Mouse (Mus musculus): ENCODE measurements around the gene Rbm28. TPM values are rescaled to one million over a fixed set of nuclear protein-coding genes. Genes with fewer than 3 reads are reported as not detected.
A peak's percentile ranks its signal among the peaks of the same experiment; 100 is the strongest.

Rbm28 gene
- total RNA-seq (2015), result 29.2 and 29.6 TPM in 2 replicates
- 27.3 and 33.9 TPM in 2 replicates for total RNA-seq (2017)

GRCm38 (mm10) chr6:29164314-29165244 lies at the start of gene Rbm28:
Rbm28 (minus strand) TSS chr6:29165006.
- ATAC-seq (ENCODE audit: poor library complexity, severe bottlenecking), result peak; percentile 90

DNA sequence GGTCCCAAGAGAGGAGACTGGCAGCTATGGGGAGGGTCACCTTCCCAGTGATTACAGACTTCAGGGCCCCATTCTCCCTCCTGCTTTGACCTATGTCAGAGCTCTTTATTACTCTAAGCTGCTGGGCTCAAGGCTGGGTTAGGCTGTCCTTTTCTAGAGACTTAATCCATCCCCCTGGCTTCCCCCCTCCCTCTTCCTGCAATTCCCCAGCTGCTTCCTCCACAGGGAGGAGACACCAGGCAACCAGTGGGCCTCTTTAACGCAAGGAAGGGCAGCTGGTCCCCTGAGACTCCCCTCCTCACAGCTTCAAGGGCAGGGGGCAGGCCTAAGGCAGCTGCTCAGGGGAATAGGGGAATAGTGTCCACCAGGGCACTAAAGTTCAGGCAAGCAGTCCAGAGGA lies 49.4 kb upstream of the Rbm28 start:
- no peak for ATAC-seq (ENCODE audit: poor library complexity, severe bottlenecking)

DNA sequence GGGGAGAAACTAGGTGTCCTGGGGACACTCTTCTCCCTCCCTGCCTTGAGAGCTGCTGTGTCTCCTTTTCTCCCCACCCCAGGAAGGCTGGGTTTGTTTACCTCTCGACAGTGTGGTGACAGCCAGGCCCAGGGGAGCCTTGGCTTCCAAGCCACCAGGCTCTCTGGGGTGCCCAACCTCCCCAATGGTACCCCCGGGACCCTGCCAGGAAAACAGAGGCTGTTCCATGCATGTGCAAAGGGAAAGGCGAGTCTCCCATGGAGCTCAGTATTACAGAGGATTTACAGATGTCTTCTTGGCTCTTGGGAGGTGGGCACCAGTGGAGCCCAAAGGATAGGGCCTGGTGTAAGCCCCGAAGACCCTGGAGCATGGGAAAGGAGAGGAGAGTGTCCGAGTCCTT lies 48.6 kb upstream of the Rbm28 start:
- ATAC-seq (ENCODE audit: poor library complexity, severe bottlenecking), result no peak

DNA sequence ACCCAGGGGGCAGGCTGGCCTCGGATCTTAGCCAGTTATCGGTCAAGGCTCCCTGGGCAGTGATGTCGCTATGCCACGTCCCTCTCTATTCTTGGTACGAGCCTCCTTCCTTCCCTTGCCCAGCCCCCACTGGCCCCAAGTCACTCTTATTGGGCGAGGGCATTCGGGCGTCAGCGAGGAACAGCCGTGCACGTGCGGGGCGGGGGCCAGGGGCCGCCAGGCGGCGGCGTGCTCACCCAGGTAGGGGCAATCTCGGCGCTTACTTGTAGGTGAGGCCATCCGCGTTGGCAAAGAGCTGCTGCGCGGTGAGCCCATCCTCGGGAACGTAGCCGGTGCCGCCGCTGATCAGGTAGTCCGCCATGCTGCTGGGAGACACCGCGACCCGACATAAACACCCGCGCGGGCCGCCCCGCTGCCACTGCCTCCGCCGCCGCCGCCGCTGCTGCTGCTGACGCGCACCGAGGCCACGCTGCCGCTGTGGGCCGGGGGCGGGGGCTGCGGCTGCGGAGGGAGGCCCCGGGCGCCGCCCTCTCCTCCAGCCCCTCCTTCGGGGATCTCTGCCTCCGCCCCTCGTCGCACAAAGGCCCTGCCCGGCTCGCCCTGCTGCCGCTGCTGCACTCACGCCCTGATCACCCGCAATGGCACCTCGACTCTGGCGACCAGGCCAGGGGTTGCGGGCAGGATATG lies 47.1 kb upstream of the Rbm28 start:
- ATAC-seq (ENCODE audit: poor library complexity, severe bottlenecking), result peak; percentile 76

GRCm38 (mm10) chr6:29211146-29211545 lies 46.3 kb upstream of the Rbm28 start:
- no peak for ATAC-seq (ENCODE audit: poor library complexity, severe bottlenecking)

GRCm38 (mm10) chr6:29210231-29210936 lies 45.6 kb upstream of the Rbm28 start:
- no peak for ATAC-seq (ENCODE audit: poor library complexity, severe bottlenecking)

GRCm38 (mm10) chr6:29208178-29208577 lies 43.4 kb upstream of the Rbm28 start:
- no peak for ATAC-seq (ENCODE audit: poor library complexity, severe bottlenecking)

GRCm38 (mm10) chr6:29207017-29207416 lies 42.2 kb upstream of the Rbm28 start:
- no peak for ATAC-seq (ENCODE audit: poor library complexity, severe bottlenecking)

DNA sequence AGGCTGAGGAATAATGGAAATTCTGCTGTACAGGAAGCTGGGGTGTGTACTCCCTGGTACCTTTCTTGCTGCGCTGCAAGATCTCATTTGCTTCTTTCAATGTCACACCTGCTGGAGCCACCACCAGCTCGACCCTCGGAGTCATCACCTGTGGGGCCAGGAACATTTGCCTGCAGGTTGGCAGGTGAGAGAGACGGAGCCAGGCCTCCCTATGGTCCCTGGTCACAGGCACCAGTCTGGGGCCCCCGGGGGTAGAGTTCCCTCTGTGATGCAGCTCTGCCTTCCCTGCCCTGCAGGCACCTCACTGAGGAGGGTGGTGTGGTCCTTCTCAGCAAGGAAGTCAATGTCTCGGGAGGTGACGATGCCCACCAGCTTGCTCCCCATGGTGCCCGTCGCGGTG lies 41.2 kb upstream of the Rbm28 start:
- ATAC-seq (ENCODE audit: poor library complexity, severe bottlenecking), result no peak

DNA sequence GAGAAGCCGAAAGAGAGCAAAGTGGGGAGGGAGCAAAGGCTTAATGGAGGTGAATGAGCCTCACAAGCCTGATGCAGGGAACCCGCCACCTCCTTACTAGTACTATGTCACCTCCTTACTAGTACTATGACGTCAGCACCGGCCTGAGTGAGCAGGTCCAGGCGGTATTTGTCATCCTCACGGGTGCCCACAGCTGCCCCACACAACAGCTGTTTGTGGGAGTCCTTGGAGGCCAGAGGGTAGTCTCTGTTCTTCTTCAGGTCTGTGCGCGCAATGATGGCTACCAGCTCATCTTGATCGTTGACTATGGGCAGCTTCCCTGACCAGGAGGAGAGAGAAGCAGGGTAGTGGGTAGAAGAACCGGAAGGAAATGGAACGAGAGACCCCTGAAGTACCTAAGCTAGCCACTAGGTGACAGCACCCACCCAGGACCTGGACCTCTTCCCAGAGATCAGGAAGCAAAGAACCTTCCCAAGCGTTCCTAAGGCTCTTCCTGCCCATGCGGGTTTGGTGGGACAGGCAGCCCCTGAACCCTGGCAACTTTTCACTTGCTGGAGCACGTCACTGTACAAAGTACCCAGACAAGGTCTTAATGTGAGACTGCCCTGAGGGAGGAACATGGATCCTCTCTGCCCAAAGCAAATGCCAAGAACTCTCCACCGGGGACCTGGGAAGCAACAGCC lies 40.3 kb upstream of the Rbm28 start:
- ATAC-seq (ENCODE audit: poor library complexity, severe bottlenecking), result peak; percentile 62

DNA sequence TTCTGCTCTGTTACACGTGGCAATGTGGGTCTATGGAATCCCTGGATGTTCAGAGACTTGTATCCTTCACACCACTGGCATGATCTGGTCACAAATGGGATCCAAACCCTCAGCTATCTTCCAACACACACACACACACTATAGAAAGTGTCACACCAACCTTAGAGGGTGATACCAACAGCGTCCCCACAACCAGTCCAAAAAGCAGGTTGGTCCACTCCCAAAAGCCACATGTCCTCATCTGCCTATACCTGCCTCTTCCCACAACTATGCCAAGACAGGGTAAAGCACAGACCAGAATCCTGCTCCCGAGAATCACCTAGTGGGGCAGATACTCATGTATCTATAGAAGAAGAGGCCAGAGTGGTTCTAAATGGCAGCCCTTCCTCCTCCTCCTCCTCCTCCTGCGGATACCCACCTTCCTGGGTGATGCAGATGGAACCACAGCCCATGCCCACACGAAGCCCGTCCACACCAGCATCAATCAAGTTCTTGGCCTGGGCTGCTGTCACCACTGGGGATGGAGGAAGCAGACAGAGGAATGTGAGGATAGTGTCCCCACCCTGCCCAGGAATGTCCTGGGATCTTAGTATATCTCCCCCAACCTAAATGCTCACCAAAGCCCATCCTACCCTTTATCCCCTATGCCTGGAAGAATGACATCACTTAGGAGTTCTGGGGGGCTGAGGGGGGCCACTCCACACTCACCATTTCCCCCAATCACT lies 39.2 kb upstream of the Rbm28 start:
- ATAC-seq (ENCODE audit: poor library complexity, severe bottlenecking), result no peak

GRCm38 (mm10) chr6:29203096-29203495 lies 38.3 kb upstream of the Rbm28 start:
- ATAC-seq (ENCODE audit: poor library complexity, severe bottlenecking), result no peak

DNA sequence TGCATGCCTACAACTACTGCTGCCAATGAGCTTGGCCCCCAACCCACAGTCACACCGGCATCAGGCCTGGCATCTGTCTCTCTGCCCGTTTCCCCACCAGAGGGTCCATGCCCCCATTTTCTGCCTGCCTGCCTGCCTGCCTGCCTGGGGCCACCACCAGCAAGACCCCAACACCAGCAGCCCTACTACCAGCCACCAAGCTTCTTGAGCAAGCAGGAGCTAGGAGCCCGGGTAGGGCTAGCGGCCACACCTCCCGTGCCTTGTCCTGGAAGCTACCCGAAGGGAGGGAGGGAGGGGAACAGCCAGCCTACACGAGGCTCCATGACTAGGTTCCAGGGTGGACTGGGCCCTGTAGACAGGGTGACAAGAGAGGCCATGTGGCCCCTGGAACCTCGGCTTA lies 37.2 kb upstream of the Rbm28 start:
- no peak for ATAC-seq (ENCODE audit: poor library complexity, severe bottlenecking)

GRCm38 (mm10) chr6:29201341-29201740 lies 36.5 kb upstream of the Rbm28 start:
- no peak for ATAC-seq (ENCODE audit: poor library complexity, severe bottlenecking)

DNA sequence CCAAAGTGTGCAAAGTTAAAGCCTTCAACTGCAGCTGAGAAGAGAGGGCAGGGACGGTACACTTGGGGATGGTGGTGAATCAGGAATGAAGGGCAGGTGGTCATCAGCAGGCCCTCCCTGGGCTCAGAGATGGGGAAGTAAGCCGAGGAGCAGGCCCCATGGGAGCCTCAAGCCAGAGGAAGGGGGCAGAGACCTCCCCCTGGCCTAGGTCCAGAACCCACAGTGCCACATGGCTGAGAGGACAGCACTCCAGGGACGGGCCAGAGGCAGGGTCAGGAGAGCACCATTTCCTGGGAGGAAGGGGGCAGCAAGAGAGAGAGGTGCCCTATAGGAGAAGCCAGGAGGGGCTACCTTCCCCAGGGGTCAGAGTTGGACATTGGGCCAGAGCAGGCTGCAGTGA lies 35.7 kb upstream of the Rbm28 start:
- no peak for ATAC-seq (ENCODE audit: poor library complexity, severe bottlenecking)

DNA sequence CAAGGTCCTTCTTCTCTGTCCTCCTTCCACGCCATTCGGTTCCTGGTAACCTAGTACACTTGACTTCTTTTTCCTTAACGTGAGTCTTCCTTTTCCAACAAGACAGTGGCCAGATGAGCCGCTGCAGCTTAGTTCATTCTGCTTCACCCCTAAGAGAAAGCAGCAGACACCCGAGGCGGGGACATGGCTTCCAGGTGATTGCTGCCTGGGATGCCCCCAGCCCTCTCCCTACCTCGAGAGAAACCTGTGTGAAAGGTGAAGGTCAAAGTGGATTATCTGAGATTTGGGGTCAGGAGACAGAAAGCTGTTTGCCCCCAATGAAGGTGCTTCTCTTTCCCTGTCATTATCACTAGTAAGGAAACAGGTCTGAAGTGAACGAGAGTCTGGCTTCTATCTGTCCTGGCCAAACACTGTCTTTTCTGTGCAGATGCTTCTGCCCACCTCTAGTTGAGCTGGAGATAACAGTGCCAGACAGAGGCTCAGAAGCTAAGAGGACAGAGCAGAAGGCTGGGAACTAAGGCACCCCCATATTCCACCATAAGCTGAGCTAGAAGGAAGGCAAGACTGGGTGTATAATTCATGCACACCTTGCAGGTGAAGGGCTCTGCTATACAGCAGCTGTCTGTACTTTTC lies 34.5 kb upstream of the Rbm28 start:
- no peak for ATAC-seq (ENCODE audit: poor library complexity, severe bottlenecking)

GRCm38 (mm10) chr6:29198309-29199222 lies 33.8 kb upstream of the Rbm28 start:
- ATAC-seq (ENCODE audit: poor library complexity, severe bottlenecking), result peak; percentile 97

DNA sequence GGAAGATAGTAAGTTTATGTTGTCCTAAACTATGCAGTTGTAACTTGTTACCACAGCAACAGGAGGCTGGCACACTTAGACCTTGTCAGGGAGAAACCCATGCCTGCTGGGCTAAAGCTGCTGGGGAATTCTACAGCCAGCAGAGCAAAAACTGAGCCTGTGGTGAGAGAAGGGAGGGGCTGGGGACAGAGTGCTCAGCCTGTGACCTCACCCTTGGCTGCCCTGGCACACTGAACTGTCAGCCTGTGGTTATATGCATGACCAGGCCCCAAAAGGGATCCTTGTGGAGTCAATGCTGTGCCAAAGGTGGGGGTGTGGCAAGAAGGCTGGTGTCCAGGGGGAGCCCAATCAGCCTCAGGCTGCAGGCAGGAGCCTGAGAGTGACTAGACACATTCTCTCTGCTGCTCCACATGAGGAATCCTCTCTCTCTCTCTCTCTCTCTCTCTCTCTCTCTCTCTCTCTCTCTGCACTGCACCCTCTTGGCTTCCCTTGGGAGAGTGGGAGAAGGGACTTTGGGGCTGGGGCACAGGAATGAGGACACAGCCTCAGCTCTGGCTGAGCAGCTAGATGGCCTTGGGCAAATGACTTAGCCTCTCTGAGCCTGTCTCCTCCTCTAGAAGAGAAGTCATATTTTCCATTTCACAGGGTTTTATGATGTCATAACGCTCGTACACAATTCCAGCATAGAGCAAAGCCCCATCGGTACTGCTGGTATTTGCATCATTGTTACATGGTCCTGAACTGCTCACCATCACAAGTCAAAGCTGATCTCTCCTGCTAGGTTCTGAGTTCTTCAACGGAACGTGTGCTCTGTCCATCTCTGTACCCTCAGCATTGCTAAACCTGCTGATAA lies 31.3 kb upstream of the Rbm28 start:
- no peak for ATAC-seq (ENCODE audit: poor library complexity, severe bottlenecking)
